Mouse (Mus musculus) bone marrow macrophage, adult 2 months (primary cell): ENCODE data around the gene Bud13. TPM values are rescaled to one million over a fixed set of nuclear protein-coding genes. Genes with fewer than 3 reads are reported as not detected.
"Not testable (repeated sequence)": the region's sequence is repeated elsewhere in the genome, so short reads cannot be mapped to it uniquely, and the experiment has no call there.

Experiments
- H3K27ac ChIP-seq: 2 replicates; pipeline ENCODE4 v1.5.1; 2012; ENCODE audit warnings: low read depth, low read length; ENCODE audit not compliant: insufficient read depth
- H3K4me1 ChIP-seq: 2 replicates; pipeline ENCODE4 v1.6.1; 2012; ENCODE audit warnings: low read length; ENCODE audit not compliant: control insufficient read depth, insufficient read depth
- H3K4me3 ChIP-seq: 2 replicates; pipeline ENCODE4 v1.5.1; 2012; ENCODE audit warnings: mild to moderate bottlenecking, low read length, moderate library complexity; ENCODE audit not compliant: insufficient read depth
- CTCF ChIP-seq: IDR thresholded peaks from 2 replicates; pipeline ENCODE4 v1.5.1; 2012; ENCODE audit warnings: low read depth, mild to moderate bottlenecking, low read length, moderate library complexity
- POLR2A ChIP-seq: IDR thresholded peaks from 2 replicates; pipeline ENCODE4 v1.6.1; 2012; ENCODE audit warnings: mild to moderate bottlenecking, low read depth, low read length, borderline replicate concordance
- polyA plus RNA-seq: library from polyadenylated mRNA; stranded (reverse); fragments of >200 nt; gene quantifications from 2 replicates; pipeline ENCODE4 v1.2.4, GENCODE M21; 2012; ENCODE audit not compliant: missing spikeins, insufficient read depth, insufficient read length

Gene Bud13
- polyA plus RNA-seq, 1 experiment: 23.2 TPM

DNA sequence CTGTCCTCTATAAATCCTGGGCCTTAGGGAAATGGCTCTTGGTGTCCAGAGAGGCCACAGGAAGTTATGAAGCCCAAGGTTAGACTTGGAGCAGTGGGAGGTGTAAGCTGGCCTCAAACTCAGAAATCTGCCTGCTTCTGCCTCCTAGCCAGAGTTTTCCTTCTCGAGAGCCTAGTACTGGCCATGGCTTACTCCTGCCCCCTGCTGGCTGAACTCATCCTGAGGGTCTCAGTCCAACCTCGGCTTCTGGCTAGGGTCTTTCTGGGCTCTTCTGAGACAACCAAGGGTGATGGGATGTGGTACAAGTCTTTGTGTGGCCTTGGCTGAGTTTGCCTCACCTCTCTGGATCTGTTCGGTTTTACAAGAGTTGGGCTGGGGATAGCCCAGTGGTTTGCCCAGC, 35.1 kb downstream of the Bud13 start:
- TF ChIP-seq POLR2A: no peak
- TF ChIP-seq CTCF: no peak
- H3K4me3 ChIP-seq: no peak overlapping the region
- H3K27ac ChIP-seq: no peak overlapping the region

DNA sequence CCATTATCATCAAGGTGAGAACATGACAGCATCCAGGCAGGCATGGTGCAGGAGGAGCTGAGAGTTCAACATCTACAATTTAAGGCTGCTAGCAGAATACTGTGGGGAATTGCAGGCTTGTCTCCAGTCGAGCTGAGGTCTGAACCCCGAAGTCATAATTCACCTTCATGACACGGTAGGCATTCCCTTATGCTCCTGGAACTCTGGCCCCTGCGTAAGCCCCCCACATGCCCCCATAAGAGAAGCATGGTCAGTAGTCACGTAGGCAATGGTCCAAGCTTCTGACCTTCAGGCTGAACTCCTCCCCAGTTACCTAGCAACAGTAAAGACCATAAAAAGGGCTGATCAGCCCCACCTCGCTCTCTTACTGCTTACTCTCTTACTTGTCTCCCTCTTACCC, 37.1 kb downstream of the Bud13 start, which contains the start of gene 4931429L15Rik:
Gene 4931429L15Rik (minus strand): TSS at position 101 of the 400 bp plus-strand sequence.
- not testable (repeated sequence) for H3K4me1 ChIP-seq, H3K27ac ChIP-seq, H3K4me3 ChIP-seq

More for the DNA sequence above, 35.1 kb downstream of the Bud13 start:
- H3K4me1 ChIP-seq: no peaks in the 10 kb centered on the region

DNA sequence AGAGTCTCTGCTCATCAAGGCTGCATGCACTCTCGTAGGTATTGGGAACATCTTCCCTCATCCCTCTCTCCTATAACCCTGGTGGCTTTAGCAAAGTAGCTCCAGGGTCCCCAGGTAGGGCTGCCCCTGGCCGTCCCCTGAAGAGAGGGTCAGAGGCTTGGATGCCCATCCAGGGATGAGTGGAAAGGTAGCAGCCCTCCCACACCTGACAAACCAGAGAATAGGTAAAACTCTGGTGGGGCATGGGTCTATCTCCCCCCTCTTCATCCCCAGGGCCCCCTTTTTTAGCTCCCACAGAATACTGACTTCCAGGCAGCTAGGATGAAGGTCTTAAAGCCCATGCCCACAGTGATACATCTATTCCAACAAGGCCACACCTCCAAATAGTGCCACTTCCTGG, 37.7 kb downstream of the Bud13 start:
- Histone ChIP-seq H3K4me3 (no peak overlapping the region), H3K27ac (no peak overlapping the region), H3K4me1 (no peaks in the 10 kb centered on the region)
- TF ChIP-seq CTCF: no peak
- no peak for TF ChIP-seq POLR2A

DNA sequence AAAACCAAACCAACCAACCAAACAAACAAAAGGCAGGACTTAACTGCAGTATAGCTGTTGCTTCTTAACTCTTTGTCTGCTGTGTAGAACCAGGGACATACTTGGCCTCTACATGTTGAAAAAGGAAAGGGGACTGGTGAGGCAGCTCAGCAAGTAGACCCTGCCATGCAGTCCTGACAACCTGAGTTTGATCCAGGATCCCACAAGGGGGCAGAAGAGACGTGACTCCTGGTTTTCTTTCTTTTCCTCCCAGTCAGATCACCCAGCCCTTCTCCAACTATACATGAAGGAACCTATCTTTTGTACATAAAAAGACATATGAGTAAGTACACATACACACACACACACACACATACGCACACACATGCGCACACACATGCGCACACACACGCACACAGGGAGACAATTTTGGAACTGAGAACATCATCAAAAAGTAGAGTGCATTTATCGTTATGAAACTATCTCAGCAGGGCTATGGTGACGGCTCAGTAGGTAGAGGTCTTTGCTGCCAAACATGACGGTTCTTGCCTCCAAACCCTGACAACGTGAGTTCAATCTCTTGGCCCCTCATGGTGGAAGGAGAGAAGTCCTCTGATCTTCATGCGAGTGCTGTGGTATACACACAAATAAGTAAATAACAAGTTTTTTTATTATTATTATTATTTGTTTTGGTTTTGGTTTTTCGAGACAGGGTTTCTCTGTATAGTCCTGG, 44.0 kb downstream of the Bud13 start:
- TF ChIP-seq POLR2A: no peak
- TF ChIP-seq CTCF: no peak
- Histone ChIP-seq H3K4me3 (no peak overlapping the region), H3K27ac (no peak overlapping the region), H3K4me1 (no peaks in the 10 kb centered on the region)

DNA sequence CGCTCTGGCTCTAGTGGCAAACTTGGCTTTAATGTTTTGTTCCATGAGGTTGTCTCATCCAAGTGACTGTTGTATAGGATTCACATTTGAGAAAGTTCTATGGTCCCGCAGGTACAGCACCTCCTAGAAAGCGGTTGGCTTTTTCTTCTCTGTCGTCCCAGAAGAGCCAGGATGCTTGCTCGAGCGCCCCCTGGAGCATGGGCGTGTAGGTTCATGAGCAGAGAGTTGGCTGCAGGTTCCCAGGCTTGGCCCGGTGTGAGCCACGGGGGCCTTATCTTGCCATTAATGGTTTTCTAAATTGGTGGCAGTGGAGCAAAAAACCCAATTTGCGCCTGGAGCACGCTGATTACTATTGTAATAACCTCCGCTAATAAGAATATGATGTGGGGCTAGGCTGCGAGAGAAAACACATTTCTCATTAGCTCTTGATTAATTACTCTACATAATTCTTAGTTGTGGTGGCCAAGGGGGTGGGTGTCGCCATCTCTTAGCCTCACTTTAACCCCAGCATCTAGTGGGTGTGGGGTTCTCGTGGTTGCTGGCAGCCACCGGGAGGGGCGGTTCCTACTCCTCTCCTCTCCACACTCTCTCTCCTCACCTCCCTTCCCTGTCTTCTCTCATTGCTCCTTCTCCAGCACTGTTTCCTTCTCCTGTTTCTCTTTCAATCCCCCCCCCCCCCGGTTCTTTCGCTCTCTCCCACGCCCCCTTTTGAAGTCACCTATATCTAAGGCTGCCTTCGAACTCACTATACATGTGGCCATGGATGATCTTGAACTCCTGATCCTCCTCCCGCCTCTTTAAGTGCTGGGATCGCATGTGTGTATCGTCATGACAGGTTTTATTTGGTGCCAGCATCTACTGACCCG, 45.1 kb downstream of the Bud13 start:
- TF ChIP-seq CTCF: no peak
- no peak for TF ChIP-seq POLR2A
- Histone ChIP-seq H3K4me1 (no peaks in the 10 kb centered on the region), H3K27ac (no peak overlapping the region), H3K4me3 (no peak overlapping the region)

DNA sequence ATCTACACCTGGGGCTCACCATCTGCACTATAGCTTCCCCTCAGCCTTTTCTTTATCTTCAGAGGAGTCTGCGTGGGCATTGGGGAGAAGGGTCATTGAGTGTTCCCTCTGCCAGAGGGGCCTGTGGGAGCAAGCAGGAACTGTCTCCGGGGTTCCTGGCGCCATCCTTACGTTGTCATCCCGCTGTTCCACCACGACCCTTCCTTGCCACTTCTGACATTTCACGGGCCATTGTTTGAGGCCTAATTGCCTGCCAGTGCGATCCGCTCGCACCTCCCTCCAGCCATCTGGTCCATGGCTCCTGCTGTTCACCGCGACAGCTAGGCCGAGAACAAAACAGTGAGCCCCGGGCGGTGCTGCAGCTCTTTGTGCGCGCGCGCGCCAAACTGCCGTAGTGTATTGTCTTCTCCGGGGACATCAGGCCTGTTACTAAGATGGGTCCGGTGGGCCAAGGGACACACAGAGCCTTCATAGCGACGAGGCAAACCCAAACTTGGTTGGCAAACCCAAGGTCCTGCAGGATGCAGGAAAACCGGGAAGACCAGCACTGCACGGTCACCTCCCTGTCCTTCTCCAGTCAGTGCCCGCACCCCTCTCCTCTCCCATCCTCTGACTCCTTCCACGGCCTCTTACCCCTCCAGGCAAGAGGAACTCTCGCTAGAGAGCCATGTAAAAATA, 45.9 kb downstream of the Bud13 start:
- Histone ChIP-seq H3K4me3 (0 out of 2 replicates have a peak overlapping the region, but pooled peaks have one; percentile 7), H3K4me1 (no peaks in the 10 kb centered on the region), H3K27ac (no peak overlapping the region)
- TF ChIP-seq CTCF: no peak
- no peak for TF ChIP-seq POLR2A

DNA sequence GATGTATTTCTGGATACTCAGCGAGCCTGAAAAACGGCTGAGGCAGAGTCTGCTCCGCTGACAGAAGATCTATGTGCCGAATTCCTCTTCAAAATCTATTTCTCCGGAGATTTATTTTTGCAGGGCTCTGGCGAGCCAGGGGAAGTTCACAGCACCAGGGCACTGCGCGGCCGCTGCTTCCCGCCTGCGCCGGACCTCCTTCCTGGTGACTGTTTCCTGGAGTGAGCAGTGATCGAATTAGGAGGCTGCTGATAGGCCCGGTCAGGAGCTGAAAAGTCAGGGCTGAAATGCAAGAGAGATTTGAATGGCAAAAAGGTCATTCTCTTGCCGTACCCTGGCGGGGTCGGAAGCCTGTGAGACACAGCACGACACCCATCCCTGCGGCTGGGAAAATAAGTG, 46.4 kb downstream of the Bud13 start:
- Histone ChIP-seq H3K4me1 (no peaks in the 10 kb centered on the region), H3K4me3 (0 out of 2 replicates have a peak overlapping the region, but pooled peaks have one; percentile 7), H3K27ac (no peak overlapping the region)
- TF ChIP-seq CTCF: no peak
- no peak for TF ChIP-seq POLR2A

DNA sequence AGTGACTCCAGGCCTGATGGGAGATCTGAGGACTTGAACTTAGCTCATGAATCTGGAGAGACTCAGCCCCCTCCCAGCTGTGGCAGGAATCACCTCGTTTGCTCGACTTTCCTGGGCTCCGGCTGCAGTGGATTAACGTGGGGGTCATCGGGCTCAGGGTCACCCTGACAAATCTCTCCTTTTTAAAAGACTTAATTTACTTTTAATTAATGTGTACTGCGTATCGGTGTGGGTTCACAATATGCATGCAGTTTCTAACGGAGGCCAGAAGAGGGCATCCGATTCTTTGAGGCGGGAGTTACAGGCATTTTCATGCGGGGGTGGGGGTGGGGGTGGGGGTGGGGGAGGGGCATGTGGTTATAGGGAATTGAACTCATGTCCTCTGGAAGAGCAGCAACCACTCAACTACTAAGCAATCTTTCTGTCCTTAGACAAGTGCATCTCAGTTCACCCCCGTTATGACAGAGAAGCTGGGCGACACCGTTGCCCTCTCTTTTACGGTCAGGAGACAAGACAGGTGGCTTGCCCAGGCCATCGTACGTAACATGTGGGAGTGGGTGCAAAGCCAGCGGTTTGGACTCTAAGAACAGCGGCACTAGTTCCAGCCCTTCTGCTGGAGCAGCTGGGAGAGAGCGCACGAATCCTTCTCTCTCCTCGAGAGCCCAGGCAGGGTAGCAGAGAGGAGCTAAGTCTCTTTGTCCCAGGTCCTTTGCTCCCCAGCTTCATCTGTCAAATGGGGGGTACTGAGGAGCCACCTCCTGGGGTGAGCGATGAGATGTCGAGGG, 47.2 kb downstream of the Bud13 start:
- Histone ChIP-seq H3K4me3 (no peak overlapping the region), H3K4me1 (no peaks in the 10 kb centered on the region), H3K27ac (no peak overlapping the region)
- no peak for TF ChIP-seq POLR2A
- TF ChIP-seq CTCF: no peak

DNA sequence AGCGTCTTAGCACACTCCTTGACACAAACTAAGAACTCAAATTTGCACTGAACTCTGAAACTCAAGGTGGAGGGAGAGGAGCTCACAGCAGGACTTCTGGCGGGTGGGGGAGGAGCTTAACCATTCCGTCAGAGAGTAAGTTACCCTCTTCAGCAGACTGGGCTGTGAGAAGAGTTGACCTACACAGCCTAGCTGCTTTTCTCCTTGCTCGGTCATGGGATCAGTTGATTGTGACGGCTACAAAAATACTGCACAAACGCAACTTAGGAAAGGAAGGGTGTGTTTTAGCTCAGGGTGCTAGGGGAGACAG, 47.7 kb downstream of the Bud13 start:
- no peaks in the 10 kb centered on the region for H3K4me1 ChIP-seq
- TF ChIP-seq CTCF (no peak), POLR2A (no peak)
- no peak overlapping the region for H3K27ac ChIP-seq
- no peak overlapping the region for H3K4me3 ChIP-seq
